Mouse (Mus musculus): ENCODE measurements at regions not wholly inside any gene's neighbourhood (a gene's known extent, or its start where the extent isn't known, plus 50 kb on each side); places are given as distances from the start of the nearest gene placed in this dataset.
"Not testable (repeated sequence)": the region's sequence is repeated elsewhere in the genome, so short reads cannot be mapped to it uniquely, and the experiment has no call there.

- no peak for DNase-seq (ENCODE audit: extremely low spot score in 1 of 2, low spot score in 1 of 2)
Observed at GRCm38 (mm10) chr3:134330943-134331342, 94.7 kb downstream of the Cxxc4 start.

GRCm38 (mm10) chr3:134331499-134332153 is 95.3 kb downstream of the Cxxc4 start:
- peak; percentile 6 to 8 for DNase-seq (ENCODE audit: extremely low spot score in 1 of 2, low spot score in 1 of 2)

- not testable (repeated sequence) for DNase-seq (ENCODE audit: extremely low spot score in 1 of 2, low spot score in 1 of 2)
Observed at GRCm38 (mm10) chr3:134339093-134339695, 102.9 kb downstream of the Cxxc4 start.

GRCm38 (mm10) chr3:134365948-134366347 is 129.7 kb downstream of the Cxxc4 start:
- no peak for DNase-seq (ENCODE audit: extremely low spot score in 1 of 2, low spot score in 1 of 2)

- no peak for DNase-seq (ENCODE audit: extremely low spot score in 1 of 2, low spot score in 1 of 2)
Observed at GRCm38 (mm10) chr3:134366761-134367160, 130.5 kb downstream of the Cxxc4 start.

GRCm38 (mm10) chr3:134368591-134368990 is 132.3 kb downstream of the Cxxc4 start:
- no peak for DNase-seq (ENCODE audit: extremely low spot score in 1 of 2, low spot score in 1 of 2)

- DNase-seq (ENCODE audit: extremely low spot score in 1 of 2, low spot score in 1 of 2): no peak
Observed at GRCm38 (mm10) chr3:134369126-134369525, 132.8 kb downstream of the Cxxc4 start.

GRCm38 (mm10) chr3:134379549-134379948 is 143.3 kb downstream of the Cxxc4 start:
- DNase-seq (ENCODE audit: extremely low spot score in 1 of 2, low spot score in 1 of 2): no peak

- no peak for DNase-seq (ENCODE audit: extremely low spot score in 1 of 2, low spot score in 1 of 2)
Observed at GRCm38 (mm10) chr3:134390472-134391336, 154.4 kb downstream of the Cxxc4 start.

GRCm38 (mm10) chr3:134400395-134401090 is 164.3 kb downstream of the Cxxc4 start:
- DNase-seq (ENCODE audit: extremely low spot score in 1 of 2, low spot score in 1 of 2): no peak

GRCm38 (mm10) chr3:134415606-134416328 is 179.5 kb downstream of the Cxxc4 start:
- no peak for DNase-seq (ENCODE audit: extremely low spot score in 1 of 2, low spot score in 1 of 2)

GRCm38 (mm10) chr3:134427633-134428032 is 191.3 kb downstream of the Cxxc4 start:
- no peak for DNase-seq (ENCODE audit: extremely low spot score in 1 of 2, low spot score in 1 of 2)

- no peak for DNase-seq (ENCODE audit: extremely low spot score in 1 of 2, low spot score in 1 of 2)
Observed at GRCm38 (mm10) chr3:134466611-134467010, 230.3 kb downstream of the Cxxc4 start.

- no peak for DNase-seq (ENCODE audit: extremely low spot score in 1 of 2, low spot score in 1 of 2)
Observed at GRCm38 (mm10) chr3:134487280-134487679, 251.0 kb downstream of the Cxxc4 start.

- no peak for DNase-seq (ENCODE audit: extremely low spot score in 1 of 2, low spot score in 1 of 2)
Observed at GRCm38 (mm10) chr3:134489966-134490543, 253.8 kb downstream of the Cxxc4 start.

- no peak for DNase-seq (ENCODE audit: extremely low spot score in 1 of 2, low spot score in 1 of 2)
Observed at GRCm38 (mm10) chr3:134509702-134510101, 273.4 kb downstream of the Cxxc4 start.

- DNase-seq (ENCODE audit: extremely low spot score in 1 of 2, low spot score in 1 of 2): no peak
Observed at GRCm38 (mm10) chr3:134525795-134526194, 289.5 kb downstream of the Cxxc4 start.

GRCm38 (mm10) chr3:134560144-134560543 is 268.7 kb upstream of the Tacr3 start:
- no peak for DNase-seq (ENCODE audit: extremely low spot score in 1 of 2, low spot score in 1 of 2)

GRCm38 (mm10) chr3:134578759-134579158 is 250.0 kb upstream of the Tacr3 start:
- no peak for DNase-seq (ENCODE audit: extremely low spot score in 1 of 2, low spot score in 1 of 2)

GRCm38 (mm10) chr3:134588630-134589029 is 240.2 kb upstream of the Tacr3 start:
- no peak for DNase-seq (ENCODE audit: extremely low spot score in 1 of 2, low spot score in 1 of 2)
